Mouse (Mus musculus) kidney, adult 18-20 months (tissue): ENCODE measurements around the gene Rheb.
A peak's percentile ranks its signal among the peaks of the same experiment; 100 is the strongest.
"Not testable (repeated sequence)": the region's sequence is repeated elsewhere in the genome, so short reads cannot be mapped to it uniquely, and the experiment has no call there.

Experiments used
- DNase-seq: peaks from one replicate; pipeline ENCODE4 v3.0.0; 2021

The Rheb gene

DNA sequence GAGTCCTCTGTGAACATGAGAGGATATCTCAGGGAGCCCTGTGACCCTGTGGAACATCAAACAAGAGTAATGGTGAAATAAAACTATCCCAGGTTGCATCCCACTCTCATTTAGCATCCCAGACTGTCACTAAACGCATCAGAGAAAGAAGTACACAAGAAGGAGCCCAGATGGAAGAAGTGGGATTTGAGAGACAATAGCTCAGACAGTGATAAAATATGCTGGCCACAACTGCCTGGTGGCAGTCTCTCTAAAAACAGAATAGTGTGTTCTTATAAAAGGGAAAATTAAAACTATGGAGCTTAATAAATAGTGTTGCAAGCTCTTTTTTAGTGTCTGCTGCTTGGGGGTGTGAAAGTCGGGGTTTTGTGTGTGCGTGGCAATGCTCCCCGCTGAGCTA lies 59.5 kb downstream of the Rheb start:
- no peak for DNase-seq

DNA sequence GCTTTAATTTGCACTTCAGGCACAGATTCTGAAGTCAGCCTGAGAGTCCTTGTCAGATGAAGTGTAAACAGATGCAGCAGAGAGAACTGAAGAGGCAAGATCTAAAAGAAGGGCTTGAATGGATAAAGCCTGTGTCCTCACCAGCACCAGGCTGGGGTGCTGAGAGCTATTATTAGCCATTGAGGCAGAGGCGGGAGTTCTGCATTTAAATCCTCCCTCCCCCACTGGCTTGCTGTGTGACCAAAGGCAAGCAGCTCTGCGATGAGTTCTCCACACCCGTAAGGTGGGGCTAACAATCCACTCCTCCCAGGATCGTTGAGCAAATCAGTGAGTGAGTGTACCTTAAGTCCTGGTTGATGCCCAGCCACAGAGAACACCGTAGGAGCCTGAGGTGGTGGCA lies 61.4 kb downstream of the Rheb start:
- DNase-seq: no peak

DNA sequence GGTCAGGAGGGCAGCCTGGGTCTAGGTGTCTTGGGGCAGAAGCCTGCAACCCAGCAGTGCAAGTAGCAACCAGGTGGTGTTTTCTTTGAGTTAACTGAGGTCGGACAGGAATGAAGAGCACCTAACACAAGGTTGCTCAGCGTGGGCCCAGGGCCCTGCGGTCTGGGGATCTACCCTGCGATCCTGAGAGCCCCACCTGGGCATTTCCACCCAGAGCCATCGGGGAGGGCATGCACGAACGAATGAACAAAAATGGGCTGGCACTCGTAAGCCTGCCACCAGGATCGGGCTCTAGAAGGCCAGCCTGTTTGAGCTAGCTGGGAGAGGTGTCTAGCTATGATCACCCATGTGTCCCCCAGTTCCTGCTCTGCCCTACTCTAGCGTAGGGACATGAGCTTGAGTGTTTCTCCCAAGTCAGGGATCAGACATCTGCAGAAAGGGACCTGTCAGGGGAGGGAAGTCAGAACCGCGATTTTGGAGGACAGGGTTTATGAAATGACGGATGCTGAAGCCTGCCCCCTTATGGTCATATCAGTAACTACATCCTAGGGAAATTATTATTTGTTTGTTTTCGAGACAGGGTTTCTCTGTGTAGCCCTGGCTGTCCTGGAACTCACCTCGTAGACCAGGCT lies 62.4 kb downstream of the Rheb start:
- DNase-seq: peak; percentile 34

DNA sequence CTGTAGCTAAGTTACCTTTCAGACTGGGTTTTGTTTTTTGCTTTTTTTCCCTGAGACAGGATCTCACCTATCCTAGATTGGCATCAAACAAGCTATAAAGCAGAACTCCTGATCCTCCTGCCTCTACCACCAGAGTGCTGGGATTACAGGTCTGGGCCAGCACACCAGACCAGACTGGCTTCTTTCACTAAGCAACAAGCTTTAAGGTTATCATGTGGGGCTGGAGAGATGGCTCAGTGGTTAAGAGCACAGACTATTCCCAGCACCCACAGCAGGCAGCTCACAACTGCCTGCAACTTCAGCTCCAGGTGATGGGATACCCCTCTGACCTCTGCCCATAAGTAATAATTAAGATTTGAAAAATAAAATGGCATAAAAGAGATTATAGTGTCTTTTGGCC lies 63.1 kb downstream of the Rheb start:
- no peak for DNase-seq

GRCm38 (mm10) chr5:24778843-24779140 lies 63.6 kb downstream of the Rheb start:
- DNase-seq: no peak

DNA sequence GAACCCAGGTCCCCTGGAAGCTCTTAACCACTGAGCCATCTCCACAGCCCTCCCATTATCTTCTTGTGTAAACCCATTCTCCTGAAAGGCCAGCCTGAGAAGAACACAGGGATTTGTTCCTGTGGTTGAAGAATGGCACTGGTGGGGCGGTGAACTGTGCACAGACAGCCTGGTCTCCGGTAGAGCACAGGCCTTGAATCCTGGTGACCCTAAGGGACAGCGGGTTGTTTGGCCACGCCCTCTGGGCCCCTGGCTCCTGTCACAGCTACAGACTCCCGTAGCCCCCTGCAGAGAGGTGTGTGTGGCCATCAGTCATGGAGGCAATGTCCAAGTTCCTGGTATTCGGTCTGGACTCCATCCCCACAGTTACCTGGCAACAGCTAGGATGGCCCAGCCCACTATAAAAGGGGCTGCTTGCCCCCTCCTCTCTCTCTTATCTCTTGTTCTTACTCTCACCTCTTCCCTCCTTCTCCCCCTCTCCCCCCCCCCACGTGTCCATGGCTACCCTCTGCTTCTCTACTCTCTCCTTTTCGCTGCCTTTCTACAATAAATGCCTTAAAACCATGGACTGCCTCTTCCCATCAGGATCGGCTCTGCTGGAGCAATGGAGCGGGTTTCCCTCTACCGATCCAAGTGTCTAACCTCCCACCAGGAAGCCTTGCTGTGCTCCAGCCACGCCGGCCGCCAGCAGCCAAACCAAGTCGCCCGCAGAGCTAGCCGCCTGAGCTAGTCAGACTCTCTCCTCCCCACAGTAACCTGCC lies 64.2 kb downstream of the Rheb start:
- no peak for DNase-seq

GRCm38 (mm10) chr5:24776681-24777080 lies 65.7 kb downstream of the Rheb start:
- no peak for DNase-seq

DNA sequence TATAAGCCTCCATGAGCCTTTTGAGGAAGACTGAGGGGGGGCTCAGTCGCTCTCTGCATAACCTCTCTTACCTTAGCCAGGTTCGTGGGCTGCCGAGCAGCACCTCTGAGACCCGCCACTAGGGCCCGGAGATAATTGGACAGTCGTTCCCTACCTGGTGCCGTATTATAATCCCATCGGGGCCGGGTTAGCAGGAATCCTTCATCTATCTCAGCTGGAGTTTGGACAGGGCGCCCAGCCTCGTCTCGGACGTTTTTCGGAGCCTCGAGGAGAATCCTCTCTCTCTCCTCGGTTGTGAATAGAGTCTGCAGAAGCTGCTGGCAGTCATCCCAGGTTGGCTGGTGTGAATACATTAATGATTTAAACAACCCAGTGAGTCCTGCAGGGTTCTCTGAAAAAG lies 67.9 kb downstream of the Rheb start:
- DNase-seq: not testable (repeated sequence)

- DNase-seq: no peak
Measured at GRCm38 (mm10) chr5:24757816-24758215, 84.6 kb downstream of the Rheb start, which contains the start of gene Crygn. Crygn (minus strand) TSS chr5:24758008.

- DNase-seq: no peak
Measured at GRCm38 (mm10) chr5:24756931-24757330, 85.5 kb downstream of the Rheb start.
